Mouse (Mus musculus) olfactory bulb, adult 2 months (tissue): ENCODE data around the gene Lrrc29.
"Not testable (repeated sequence)": the region's sequence is repeated elsewhere in the genome, so short reads cannot be mapped to it uniquely, and the experiment has no call there.

Source experiments
- CTCF ChIP-seq: fragments of 200-500 bp; IDR thresholded peaks from 2 replicates; pipeline ENCODE4 v1.5.1; 2012; ENCODE audit warnings: low read depth, mild to moderate bottlenecking, low read length, moderate library complexity; ENCODE audit not compliant: insufficient read depth
- POLR2A ChIP-seq: fragments of 200-500 bp; IDR thresholded peaks from 2 replicates; pipeline ENCODE4 v1.6.1; 2012; ENCODE audit warnings: mild to moderate bottlenecking, low read depth, low read length, moderate library complexity; ENCODE audit not compliant: insufficient read depth

- TF ChIP-seq POLR2A, CTCF: not testable (repeated sequence)
These were observed 34.3 kb downstream of the Lrrc29 start for GRCm38 (mm10) chr8:105291802-105292201.
